Mouse (Mus musculus): Measurements from ENCODE around the gene C8b.

C8b gene

DNA sequence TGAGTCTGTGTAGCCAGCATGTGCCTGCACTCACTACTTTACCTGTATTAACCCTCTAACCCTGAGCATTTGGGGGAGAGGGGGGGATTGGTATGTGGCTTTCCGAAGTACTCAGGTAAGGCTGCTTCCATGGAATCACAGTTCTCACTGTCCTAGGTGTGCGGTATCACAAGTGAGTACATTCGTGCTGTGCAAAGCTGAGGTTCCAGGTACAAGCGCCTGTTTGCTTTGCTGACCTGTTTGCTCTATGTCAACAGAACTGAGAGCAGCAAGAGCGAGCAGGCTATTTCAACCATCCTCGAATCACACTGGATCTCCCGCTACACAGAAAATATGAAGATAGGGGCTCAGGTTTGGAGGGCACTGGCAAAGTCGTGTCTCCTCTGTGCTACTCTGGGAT is at the start of gene C8b:
TSS of gene C8b (plus strand) at position 253 of the 400 bp plus-strand sequence.
- no peak for DNase-seq (ENCODE audit: low spot score in 2 of 2)

DNA sequence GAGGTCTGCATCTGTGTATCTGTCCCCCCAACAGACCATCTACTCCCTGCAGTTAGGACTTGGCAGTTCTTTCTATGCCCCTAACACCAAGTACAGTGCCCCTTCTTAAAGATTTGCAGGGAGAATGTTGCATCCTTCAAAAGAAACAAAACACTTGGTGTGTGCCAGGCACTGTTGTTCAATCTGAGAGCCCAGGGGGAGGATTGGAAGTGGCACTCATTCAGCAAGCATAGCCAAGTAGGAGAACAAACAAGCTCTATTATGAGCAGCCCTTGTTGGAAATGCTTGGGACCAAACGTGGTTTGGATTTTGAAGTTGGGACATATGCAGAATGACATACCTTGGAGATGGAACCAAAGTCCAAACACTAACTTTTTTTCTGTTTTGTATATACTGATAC is 49.6 kb upstream of the C8b start:
- DNase-seq (ENCODE audit: low spot score in 2 of 2), result no peak

DNA sequence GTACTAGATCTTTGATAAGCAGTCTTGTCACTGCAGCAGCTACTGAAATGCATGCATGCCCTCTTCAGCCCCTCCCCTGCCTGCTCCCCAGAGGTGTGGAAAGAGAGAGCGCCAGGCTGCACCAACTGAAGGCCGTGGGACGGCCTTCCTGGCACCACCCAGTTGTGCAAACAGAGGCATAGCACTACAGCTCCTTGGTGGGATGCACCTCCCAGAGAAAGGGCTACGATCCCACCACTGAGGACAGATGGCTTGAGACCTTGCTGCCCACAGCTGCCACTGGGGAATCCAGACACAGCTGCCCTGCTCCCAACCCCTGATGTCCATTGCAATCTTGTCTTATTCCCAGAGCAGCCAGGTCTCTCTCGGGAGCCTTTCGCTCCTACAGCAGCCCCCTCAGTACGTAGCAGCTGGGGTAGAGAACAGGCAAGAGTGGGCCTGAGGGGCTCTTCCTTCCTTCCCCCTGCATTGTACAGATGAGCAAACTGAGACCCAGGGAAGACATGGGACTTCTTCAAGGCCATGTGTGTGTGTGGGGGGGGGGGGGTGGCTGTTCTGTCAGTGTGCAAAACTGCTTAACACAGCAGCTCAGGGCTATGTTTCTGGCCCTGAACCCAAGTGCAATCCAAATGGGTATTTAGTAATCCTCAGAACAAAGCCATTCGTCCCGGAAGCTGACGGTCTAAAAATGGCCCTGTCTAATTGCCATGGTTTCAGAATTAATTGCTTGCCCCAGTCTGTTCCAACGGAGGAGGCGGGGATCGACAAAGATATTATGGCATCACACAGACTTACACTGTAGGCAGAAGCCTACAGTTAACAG is 46.9 kb upstream of the C8b start:
- peak; percentile 42 to 62 for DNase-seq (ENCODE audit: low spot score in 2 of 2)

DNA sequence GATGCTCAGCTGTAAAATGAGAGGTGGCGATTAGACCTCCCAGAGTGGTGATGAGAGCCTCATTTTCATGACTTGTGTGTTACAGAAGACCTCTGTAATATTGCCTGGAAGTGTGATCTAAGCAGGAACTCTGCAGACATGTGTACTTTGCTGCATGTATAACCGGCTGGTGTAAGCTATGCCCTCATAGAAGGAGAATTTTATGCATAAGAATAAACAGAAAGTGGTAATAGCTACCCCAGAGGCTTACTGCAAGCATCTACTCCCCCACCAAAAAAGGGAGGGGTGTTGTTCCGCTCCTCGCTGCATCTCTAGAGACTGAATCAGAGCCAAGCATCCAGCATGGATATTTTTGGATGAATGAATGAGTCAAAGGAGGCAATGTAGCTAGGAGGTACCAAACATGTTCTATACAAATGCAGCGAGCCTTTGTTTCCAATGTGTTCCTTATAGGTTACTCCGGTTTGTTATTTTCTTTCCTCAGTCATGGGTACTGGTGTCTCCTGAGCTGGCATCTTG is 42.5 kb upstream of the C8b start:
- DNase-seq (ENCODE audit: low spot score in 2 of 2), result peak; percentile 59 to 71

DNA sequence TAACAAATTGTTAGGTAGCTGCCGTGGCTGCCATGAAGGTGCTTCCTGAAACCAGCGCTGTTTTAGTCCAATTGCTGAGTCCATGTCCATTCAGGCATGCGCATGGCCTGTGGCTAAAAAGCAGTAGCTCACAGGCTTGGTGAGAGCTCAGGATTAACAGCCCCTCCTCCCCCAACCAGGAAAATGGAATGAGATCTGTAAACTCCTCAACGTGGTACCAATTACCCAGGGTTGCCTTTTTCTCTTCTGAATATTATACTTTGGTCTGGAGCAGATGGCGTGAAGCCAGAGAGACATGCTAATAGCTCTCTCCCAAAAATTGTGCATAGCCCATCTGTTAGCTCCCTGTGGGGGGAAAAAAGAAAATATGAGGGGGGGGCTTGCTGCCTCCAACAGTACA is 41.9 kb upstream of the C8b start:
- no peak for DNase-seq (ENCODE audit: low spot score in 2 of 2)

DNA sequence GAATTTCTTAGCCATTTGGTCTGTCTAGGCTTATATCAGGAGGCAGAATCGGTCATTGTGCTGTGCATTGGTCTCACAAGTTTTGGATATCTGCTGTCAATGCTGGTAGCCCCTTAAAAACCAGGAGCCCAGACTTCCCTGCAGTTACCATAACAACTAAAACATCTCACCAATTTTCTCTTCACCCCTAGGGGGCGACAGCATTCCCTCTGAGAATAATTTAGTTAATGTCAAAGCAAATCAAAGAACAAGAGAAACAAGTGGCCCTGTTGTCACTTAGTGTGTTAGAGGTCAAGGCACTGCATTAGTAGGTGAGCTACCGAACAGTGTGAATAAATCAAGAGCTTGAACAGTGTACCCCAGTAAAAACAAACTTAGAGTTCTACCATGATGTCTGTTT is 40.4 kb upstream of the C8b start:
- DNase-seq (ENCODE audit: low spot score in 2 of 2), result peak in 1 of 2 experiments; percentile 39

DNA sequence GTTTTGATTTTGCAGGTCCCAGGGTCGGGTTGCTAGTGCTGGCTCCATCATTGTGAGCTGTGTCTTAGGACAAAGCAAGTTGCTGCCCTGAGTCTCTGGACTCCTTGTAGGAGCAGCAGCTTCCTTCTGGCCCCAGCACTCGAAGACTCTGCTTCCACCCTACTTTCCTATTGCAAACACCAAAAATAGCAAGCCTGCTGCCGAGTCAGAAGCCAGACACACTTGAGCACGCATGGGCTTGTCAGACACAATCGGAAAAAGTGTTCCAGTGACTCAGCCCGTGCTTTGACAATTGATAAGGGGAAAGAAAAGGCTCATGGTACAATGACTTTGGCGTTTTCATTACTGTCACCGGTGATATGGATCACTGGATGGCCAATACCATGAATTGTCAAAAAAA is 36.9 kb upstream of the C8b start:
- no peak for DNase-seq (ENCODE audit: low spot score in 2 of 2)

DNA sequence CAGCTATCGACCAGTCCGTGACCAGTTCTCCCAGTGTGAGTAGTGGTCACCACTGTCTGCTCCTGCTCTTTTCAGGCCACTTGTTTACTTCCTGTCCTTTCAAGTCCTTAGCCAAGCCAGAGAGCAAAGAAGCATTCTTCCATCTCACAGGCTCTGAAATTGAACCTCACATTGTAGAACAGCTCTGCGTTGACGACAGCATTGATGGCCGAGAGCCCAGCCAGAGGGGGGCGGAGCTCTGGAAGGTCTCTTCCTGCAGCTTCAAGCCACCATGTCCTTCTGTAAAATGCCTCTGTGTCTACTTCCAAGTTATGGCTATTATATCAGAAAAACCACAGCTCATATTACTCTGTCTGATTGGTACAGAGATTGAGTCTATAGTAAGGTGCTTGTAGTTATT is 19.6 kb upstream of the C8b start:
- DNase-seq (ENCODE audit: low spot score in 2 of 2), result no peak

DNA sequence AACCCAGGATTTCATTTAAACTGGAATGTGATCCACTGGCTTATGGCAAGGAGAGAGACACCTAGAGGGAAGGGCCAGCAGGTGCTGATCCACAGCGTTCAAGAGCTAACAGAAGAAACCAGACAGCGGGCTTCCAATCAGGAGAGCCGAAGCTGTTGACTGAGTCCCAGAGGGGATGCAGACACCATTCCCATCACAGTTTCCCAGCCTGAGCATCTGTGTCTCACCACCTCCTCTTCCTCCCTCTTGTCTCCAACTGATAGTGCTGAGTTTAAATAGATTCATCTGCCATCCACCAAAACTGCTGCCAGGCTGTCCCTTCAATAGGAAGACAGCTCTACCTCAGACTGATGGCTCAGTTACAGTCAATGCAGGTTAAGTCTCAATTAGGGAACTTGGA is 12.0 kb upstream of the C8b start:
- DNase-seq (ENCODE audit: low spot score in 2 of 2), result no peak

DNA sequence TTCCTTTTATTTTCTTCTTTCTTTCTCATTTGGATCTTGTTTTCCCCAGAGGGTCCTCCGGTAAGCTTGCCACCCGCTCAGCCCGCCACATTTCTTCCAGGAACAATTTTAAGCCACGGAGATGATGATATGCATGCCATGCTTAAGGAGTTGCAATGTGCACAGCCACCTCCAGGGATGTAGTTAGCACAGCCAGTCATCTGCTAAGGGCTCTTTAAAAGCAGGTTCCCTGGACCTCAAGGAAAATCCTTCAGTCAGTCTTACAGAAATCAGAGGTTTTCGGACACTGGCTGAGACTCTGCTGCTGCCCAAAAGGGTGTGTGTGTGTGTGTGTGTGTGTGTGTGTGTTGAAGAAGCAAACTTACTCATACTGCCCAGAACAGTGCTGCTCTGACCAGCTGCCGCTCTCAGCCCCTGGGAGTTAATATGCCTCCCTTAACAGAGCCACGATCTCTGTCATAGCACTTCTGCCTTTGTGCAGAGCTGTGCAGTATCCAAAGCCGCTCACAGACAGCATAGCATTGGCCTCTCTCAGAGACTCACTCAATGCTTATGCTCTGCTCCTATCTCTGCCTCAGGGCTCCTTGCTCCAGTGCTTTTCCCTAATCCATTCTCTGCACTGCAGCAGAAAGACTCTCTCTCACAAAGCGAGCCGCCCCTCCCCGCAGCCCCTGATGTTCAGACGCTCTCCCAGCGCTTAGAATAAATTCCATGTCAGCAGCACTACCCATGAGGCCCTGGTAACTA is 5.1 kb upstream of the C8b start:
- DNase-seq (ENCODE audit: low spot score in 2 of 2), result no peak

DNA sequence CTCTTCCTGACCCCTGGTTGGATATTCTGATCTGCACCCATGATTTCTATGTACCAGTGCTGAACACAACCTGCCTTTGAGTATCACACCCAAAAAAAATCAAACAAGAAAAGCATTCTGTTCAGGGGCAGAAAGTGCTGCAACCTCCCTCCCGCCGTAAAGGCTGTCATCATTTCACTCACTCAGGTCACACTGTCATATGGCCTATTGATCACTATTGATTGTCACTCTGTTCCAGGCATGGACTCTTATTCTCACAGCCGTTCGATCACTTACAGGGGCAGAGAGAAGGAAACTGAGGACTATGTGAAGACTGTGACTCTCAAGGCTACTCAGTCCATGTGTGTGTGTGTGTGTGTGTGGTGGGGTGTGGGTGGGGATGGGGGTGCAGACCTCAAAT is 2.1 kb downstream of the C8b start:
- DNase-seq (ENCODE audit: low spot score in 2 of 2), result no peak

DNA sequence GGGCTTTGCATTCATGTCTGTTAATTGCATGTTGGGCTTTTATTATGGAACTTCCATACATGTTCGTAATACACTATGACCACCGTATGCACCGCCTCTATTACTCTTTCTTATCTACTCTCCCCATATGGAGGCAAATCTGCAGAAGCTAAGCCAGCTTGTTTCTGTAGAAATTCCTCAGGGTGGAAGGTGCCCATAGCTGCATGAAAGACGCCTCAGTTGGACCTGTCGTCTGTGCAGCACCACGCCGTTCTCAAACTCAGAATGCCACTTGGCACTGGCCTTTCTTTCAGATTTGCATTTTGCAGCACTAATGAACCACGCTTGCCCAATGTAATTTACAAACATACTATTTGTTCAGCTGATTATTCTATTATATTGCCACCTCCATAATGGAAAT is 3.5 kb downstream of the C8b start:
- DNase-seq (ENCODE audit: low spot score in 2 of 2), result no peak

DNA sequence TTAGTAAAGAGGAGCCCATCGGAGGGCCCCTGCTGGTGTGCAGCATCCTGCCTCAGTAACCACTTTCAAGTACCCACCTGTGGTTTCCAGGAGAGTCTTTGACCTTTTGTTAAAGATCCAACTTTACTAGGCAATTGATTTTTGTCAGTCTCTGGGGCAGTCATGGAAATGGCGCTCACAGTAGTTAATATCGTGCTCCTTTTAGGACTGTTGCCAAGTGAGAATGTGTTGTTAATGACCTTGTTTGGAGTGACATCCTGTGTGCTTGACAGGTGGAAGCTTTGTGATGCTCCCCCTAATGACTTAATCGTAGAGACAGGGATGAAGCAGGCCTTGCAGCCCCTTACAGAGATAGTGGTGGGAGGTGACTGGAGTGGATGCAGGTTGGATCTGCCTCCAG is 4.2 kb downstream of the C8b start:
- no peak for DNase-seq (ENCODE audit: low spot score in 2 of 2)

DNA sequence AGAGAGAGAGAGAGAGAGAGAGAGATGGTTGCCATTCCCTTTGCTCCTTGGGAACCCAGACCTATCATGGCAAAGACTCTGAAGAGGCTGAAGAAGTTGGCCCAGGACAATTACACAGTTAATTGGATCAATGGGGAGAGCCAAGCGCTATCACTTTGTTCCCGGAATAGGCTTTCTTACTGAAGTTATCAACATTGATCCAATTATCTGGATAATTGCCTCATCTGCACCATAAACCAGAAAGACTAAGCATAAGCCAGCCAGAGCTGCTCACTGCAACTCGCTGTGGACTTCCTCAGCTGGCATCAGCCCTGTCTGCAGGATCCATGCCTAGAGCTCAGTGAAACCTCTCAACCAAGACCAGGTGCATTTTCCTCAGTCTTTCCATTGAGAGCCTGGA is 9.5 kb downstream of the C8b start:
- no peak for DNase-seq (ENCODE audit: low spot score in 2 of 2)

DNA sequence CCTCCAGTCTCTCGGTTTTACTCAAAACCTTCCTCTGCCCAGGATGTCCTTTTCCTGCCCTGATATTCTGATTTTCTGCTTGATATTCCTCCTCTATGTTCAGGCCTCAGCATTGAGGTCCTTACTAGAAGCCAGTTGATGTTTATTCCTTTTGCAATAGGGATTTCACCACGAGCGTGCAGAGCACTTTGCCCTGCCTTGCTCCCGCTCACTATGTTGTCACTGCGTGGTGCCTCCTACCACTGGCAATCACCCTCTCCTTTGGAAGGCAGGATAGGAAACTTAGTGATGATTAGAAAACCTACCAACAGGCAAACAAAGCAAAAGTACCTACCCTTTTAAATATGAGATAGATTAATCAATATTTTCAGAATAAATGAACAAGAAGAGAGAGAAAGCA is 13.3 kb downstream of the C8b start:
- no peak for DNase-seq (ENCODE audit: low spot score in 2 of 2)

DNA sequence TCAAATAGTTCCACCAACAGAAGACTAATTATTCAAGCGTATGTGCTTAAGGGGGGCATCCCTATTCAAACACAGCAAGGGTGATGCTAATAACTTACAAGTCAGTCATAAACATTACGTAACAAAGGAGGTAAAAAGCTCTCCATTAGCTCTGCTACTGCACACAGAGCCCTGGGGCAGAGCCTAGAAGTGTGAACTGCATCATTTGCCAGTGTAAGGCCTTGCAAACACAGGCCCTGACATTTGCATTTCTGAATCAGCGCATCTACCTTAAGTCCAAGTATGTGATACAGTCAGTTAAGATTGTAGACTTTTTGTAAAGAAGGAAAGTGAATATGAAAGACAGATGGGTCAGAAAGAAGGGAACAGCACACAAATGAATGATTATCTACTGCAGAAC is 15.3 kb downstream of the C8b start:
- DNase-seq (ENCODE audit: low spot score in 2 of 2), result no peak

DNA sequence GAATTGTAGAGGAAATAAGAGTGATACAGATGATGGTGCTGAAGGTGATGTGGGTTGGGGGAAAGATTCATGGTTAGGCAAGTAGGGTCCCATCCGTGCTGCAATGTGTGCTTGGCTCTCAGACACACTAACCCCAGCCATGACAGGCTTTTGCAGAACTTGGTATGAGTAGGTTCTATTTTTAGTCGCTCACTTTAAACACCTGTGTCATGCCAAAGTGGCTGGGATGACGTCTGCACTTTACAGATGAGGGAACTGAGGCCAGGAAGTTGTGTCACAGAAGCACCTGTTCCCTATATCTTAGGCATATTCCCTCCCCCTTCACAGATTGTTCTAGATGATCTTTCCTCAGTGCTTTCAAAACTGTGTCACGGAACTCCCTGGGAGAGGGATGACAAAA is 16.2 kb downstream of the C8b start:
- DNase-seq (ENCODE audit: low spot score in 2 of 2), result no peak

DNA sequence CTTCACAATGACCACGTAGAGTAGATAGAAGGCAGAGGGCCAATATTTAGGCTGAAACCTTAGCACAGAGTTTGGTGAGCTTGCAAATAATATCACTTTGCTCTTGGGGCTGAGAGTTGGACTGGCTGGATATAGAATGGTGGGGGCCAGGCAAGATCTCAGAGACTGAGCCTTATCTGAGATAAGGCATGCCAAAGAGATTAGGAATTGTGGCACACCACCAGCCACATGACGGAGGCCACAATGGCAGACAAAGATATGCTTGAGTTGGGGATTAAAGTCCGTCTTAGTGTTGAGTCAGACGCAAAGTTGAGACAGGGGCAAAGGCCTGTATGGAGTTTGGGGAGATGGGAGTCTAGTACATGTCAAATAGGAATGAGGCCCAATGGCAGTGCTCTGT is 26.0 kb downstream of the C8b start:
- DNase-seq (ENCODE audit: low spot score in 2 of 2), result no peak

DNA sequence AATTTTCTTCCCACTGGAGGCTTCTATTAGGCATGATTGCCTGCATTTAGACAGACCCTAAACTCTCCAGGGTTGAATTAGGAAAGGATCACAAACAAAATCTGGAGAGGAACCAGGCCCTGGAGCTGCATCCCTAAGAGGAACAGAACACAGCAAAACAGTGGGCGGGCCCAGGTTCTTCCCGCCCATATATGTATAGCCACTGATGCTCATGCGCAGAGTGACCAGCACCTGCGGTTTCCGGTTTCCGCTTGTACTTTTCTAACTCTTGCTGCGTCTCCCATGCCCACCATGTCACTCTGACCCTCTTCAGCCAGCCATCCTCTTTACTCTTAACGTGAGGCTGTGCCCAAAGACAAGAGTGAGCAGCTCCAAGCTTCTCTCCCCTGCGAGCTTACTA is 32.8 kb downstream of the C8b start:
- DNase-seq (ENCODE audit: low spot score in 2 of 2), result no peak

DNA sequence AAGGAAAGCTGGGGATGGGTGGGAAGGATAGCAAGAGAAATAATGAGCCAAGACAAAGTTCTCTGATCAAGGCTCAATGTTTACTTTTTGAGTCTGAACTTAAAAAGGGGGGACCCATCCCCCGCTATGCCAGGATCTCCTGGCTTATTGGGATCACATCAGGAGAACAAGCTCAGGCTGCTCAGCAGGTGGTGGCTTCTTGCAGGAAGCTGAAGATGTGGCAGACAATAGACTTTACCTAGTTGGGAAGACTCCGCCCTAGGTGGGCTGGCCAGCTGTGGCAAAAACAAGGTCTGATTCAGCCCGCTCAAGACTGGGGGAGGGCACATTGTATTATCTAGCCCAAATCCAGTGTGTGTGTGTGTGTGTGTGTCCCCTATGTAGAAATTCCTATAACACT is 35.5 kb downstream of the C8b start:
- DNase-seq (ENCODE audit: low spot score in 2 of 2), result no peak

DNA sequence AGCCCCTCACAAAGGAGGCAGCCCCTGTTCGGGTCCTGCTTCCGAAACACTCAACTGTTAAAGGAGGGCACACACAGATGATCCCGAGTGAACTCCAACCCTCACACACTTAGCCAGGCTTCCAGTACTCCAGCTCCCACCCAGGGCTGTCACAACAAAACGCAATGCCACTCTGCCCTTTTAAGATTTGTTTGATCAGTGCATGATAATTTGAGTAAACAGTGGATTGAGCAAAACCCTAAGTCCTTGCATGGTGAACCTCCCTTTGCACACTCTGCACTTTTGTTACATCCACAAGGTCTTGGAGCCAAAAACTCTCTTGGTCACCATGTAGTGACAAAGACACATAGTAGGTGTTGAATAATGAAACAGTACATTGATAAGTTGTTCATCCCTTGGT is 38.0 kb downstream of the C8b start:
- no peak for DNase-seq (ENCODE audit: low spot score in 2 of 2)

DNA sequence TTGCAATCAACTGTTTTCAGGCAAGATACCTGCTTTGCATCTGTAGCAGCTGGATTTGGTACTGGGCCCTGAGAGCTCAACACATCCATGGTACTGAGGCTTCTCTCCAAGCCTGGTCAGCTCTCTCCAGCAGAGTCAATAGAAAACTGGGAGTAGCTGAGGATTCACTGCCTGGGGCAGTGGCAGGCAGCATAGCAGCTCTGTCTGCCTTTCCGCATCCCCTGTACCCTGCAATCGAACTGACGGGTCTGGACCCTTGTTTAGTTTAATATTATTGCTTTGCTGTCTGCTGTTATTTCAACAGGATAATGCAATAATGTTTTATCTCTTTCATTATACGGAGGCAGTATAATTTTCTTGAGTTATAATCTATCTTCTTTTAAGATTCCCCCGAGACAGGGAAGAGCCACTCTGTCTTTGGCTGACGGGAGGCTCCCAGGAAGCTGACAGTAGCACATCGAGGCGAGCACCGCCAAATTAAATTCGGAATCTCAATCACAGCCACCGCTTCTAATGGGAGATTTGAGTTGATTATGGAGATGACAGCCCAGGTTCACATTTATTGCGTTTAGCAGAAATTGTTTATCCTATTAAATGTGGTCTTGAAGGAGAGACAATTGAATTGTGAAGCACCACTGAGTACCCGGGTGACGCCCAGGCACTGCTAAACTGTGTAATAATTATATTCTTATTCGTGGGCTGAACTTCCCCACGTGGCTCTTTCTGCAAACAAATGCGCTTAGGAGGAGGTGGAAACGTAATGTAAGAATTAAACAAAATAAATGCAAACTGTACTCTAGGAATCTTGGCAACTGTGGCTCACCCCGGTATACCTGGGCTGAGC is 39.5 kb downstream of the C8b start:
- DNase-seq (ENCODE audit: low spot score in 2 of 2), result no peak
